Mouse (Mus musculus) mesoderm, embryonic 11.5 days (tissue): ENCODE results near the gene Cyp2d9.
"Not testable (repeated sequence)": the region's sequence is repeated elsewhere in the genome, so short reads cannot be mapped to it uniquely, and the experiment has no call there.

ENCODE experiments used
- DNase-seq: peaks from one replicate; pipeline ENCODE4 v3.0.0-alpha.2; 2012; ENCODE audit warnings: low read depth, low spot score

The Cyp2d9 gene

DNA sequence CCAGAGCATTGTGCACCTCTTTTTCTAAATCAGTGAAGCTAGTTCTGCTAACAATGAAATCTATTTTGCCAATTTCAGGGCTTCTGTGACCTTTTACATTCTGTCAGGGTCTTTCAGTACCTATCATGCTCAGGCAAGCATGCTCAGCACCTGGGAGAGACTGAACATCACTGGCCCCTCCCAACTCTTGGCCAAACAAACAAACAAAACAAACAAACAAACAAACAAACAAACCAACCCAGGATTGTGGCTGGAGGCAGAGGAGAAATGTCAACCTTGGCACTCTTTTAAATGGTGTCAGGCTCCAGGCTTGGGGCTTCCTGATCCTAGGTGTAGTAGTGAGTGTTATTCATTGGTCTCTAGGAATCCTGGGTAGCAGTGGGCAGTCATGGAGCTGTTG is at the start of gene Cyp2d9:
TSS of gene Cyp2d9 (plus strand) at position 301 of the 400 bp plus-strand sequence.
- DNase-seq, result no peak

DNA sequence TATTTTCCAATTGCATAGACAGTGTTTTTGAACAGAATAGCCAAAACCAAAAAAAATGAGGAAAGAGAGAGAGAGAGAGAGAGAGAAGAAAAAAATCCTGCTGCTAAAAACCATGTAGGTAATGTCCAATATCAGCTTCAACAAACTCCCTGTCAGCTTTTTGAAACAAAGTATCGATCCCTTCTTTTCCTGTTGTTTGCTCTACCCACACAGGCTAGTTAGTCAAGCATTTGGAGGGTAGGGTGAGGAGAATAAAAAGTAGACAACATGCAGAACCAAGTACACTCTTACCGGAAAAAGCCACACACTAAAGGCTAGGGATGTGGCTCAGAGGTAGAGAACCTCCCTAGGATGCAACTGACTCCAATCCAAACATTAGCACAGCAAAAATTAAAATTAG is 47.5 kb upstream of the Cyp2d9 start:
- no peak for DNase-seq

- DNase-seq, result not testable (repeated sequence)
Observed at GRCm38 (mm10) chr15:82389916-82390315, 43.3 kb upstream of the Cyp2d9 start.

- not testable (repeated sequence) for DNase-seq
Observed at GRCm38 (mm10) chr15:82393922-82394321, 39.3 kb upstream of the Cyp2d9 start, which contains the start of gene Cyp2d11. Gene Cyp2d11, minus strand, starts transcription at chr15:82394022.

GRCm38 (mm10) chr15:82395955-82396354 is 37.3 kb upstream of the Cyp2d9 start:
- not testable (repeated sequence) for DNase-seq

- no peak for DNase-seq
Observed at GRCm38 (mm10) chr15:82401516-82401915, 31.7 kb upstream of the Cyp2d9 start.

DNA sequence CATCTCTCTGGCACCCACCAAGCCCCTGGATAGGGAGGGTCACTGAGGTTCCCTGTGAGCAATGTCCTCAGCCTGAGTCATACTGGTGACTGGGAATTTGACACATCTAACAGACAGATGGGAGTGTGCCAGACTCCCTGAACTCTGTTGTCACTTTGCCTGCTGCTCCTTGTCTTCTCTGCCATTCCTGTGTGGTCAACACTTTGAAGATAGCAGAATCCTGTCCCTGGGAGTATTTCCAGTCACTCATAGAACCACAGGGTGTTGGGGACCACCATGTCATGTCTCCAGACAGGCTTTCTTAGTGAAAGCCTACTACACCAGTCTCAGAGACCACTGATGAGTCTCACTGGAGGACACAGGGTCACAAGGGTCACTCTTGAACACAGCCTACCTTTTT is 31.1 kb upstream of the Cyp2d9 start:
- DNase-seq, result no peak

- no peak for DNase-seq
Observed at GRCm38 (mm10) chr15:82402741-82403140, 30.5 kb upstream of the Cyp2d9 start.

DNA sequence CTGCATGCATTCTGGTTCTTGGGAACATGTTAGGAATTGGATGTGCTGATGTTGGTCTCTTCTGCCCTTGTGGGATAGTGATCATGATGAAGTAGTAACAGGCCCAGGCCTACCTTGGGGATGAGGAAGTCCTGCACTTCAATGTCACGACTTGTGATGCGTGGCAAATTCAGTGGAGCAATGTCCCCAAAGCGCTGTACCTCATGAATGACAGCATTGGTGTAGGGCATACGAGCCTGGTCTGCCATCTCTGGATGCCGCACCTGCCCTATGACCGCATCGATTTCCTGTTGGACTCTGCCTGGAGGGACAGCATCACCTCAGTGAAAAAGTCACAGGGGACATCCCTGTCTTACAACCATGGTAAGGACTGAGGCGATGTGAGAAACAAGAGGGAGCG is 29.6 kb upstream of the Cyp2d9 start:
- no peak for DNase-seq

DNA sequence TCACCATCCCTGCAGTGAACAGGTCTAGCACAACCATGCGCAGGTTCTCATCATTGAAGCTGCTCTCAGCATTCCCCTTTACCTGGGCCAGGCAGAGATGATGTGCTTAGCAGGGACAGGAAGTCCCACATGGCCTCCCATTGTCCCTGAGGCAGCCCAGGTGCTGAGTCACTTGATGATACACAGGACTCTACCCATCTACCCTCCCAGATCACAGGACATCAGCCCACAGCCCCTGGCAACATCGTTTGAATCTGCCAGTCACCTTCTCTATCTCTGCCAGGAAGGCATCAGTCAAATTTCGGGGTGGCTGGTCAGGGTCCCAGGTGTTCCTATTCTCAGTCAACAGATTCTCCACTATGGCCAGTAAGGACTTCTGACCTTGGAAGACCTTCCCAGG is 29.1 kb upstream of the Cyp2d9 start:
- no peak for DNase-seq

DNA sequence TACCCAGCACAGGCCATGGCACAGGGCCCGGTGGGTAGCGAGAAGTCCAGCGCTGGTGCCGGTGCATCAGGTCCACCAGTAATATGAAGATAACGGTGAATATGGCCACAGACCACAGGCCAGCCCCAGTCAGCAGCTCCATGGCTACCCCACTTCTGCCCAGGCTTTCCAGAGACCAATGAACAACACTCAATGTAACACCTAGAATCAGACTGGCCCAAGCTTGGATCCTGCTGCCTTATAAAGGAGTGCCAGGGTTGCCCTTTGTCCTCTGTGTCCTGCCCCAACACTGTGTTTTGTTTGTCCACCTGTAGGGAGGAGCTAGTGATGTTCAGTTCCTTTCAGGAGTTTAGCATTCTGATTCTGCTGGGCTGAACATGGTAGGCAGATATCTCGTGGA is 26.3 kb upstream of the Cyp2d9 start, which contains the start of gene Cyp2d10:
TSS of gene Cyp2d10 (minus strand) at position 215 of the 400 bp plus-strand sequence.
- DNase-seq, result no peak

DNA sequence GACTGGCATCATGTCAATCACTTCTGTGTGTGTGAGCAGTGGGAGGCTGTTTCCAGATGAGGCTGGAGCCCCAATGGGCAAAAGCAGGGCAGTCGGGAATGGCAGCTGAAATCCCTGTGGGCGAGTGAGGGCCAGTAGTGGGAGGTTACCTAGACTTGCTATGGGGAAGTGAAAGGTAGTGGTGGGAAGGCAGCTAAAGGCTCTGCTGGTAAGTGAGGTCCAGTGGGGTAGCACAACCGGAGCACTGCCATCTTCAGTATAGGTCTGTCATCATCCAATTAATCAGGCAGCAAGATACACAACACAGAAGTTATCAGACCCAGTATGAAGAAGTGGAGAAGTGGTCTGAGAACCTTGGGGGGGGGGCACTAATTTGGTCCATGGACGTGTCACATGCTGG is 25.7 kb upstream of the Cyp2d9 start:
- no peak for DNase-seq

GRCm38 (mm10) chr15:82416797-82417789 is 16.1 kb upstream of the Cyp2d9 start:
- peak; percentile 63 for DNase-seq

GRCm38 (mm10) chr15:82418616-82419015 is 14.6 kb upstream of the Cyp2d9 start:
- no peak for DNase-seq

GRCm38 (mm10) chr15:82422935-82423334 is 10.3 kb upstream of the Cyp2d9 start:
- DNase-seq, result no peak

- no peak for DNase-seq
Observed at GRCm38 (mm10) chr15:82423471-82423870, 9.8 kb upstream of the Cyp2d9 start.

DNA sequence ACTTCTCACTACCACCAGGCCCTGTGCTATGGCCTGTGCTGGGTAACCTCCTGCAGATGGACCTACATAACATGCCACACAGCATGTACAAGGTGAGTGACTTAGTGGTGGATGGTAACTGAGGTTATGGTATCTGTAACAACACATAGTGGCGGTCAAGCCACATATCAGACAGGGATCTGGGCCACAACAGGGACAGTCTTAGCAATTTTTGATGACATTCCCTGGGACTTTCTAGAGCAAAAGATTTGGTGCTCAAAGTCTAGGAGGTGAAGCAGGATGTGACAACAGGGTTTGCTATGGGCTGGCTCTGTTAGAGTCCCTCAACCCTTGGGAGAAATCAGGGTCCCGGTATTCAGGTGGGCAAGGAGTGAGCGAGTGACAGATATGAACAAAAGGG is 384 bp downstream of the Cyp2d9 start:
- DNase-seq, result no peak

- DNase-seq, result no peak
Observed at GRCm38 (mm10) chr15:82434541-82434940, 1.3 kb downstream of the Cyp2d9 start.

DNA sequence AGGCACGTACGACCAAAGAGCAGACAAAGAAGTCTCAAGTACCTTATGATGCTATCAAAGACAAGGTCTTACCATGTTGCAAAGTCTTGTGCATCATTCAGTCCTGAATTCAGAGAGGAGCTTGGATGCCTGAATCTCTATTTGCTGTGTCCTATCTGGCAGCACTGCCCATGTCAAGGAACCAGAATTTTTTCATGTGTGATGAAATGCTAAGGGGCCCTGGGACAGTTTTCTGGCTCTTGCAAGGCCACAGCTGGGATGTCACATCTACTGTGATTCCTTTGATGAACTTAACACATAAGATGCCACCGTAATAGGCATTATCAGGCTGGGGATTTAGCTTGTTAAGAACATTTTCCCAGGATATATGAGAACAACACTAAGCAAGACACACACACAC is 1.8 kb downstream of the Cyp2d9 start:
- no peak for DNase-seq

- DNase-seq, result no peak
Observed at GRCm38 (mm10) chr15:82435606-82436005, 2.4 kb downstream of the Cyp2d9 start.

DNA sequence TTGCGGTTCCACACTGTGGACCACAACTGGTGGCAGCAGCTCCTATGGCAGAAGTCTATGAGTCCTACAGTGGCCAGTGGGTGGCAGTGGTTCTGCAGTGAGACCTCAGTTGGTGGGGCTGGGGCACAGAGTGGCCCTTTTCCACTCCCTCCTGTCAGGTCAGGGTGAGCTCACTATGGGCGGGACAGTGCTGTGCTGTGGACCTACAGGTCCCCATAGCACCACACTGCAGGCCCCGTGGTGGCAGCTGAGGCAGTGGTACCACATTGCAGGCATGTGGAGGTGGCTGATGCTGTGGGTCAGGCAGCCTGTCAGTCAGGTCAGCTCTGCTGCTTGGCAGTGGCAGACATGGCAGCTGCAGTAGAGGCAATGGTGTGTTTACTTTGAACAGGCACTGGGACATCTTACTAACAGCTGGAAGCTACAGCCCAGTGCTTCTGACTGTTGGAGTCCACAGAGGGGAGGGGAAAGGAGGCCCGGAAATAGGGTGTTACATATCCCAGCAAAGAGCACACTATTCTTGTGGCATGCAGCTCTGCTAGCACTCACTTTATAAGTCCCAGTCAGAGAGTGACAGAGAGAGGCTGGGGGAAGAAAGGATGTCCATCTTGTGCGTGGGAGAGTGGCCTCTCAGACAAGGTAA is 4.9 kb downstream of the Cyp2d9 start:
- no peak for DNase-seq

DNA sequence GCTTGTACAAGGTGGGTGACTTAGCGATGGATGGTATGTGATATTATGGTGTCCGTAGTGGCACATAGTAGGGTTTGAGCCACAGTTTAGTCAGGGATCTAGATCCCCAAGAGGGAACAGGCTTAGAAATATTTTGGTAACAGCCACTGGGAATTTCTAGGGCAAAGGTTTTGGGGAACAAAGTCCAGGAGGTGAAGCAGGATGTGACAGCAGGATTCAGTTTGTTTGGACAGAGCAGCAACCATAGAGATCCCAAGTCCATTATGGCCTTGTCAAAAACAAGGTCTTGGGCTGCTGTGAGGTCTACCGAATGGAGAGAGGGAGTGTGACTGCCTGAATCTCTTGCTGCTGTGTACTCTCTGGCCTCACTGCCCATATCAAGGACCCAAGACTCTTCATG is 10.4 kb downstream of the Cyp2d9 start:
- DNase-seq, result no peak

DNA sequence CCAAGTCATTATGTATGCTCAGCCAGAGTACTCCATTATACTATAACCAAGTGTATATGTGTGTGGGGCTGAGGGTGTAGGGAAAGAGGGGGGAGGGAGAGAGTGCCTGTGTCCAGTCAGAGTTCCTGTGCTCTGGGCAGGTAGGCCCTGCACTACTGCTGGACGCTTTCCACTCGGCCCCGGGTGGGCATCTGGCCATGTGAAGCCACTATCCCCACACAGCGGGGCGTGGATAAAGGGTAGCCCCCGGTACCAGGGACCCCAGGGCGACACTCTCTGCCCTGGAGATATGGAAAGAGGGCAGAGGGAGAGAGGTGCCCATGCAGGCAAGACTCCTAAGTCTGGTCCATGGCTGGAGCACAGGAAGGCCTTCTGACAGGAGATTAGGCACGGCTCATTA is 12.0 kb downstream of the Cyp2d9 start:
- no peak for DNase-seq
